Mouse (Mus musculus): ENCODE measurements at regions not wholly inside any gene's neighbourhood (a gene's known extent, or its start where the extent isn't known, plus 50 kb on each side); places are given as distances from the start of the nearest gene placed in this dataset.

DNA sequence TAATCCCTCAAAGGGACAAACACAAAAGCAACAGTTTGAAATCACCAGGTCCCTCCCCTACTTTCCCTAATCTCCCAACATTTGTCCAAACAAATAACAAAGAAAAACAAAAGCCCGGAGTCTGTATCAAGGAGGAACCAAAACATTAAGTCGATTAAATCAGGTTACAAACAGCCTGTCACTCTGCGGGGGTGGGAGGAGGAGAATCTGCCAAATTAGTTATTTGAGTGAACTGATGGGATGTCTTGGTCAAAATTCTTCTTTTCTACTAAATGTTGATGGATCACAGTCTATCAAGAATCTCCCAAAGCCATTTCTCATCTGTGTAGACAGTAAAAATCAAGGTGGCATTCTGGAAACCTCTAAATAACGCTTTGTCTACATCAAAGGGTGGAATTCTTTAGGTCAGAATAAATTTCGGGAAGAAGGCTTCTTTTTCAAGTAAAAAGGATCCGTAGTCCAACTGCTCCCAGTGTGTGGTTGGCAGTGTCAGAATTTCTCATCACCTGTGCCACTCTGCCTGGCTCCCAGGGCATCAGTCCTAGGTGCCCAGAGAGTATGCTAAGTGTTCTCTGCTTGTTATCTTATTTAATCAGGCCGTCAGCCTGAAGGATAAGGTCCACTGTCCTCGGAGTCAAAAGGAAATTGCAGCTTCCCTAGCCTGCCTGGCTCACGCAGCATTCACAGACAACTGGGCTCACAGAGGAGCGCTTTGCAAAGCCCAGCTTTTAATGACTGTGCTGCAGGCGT is 216.1 kb downstream of the Gm19935 start:
- H3K4me2 ChIP-seq (replicated peaks; ENCODE audit: low read depth, low read length) = no peak overlapping the region
- H3K27ac ChIP-seq (ENCODE audit: low read length) = no peak overlapping the region
- 21% methylated on average over 11 of the region's 11 CpGs for WGBS
- H3K27me3 ChIP-seq (ENCODE audit: control insufficient read depth, insufficient read depth, low read length) = no peaks in the 10 kb centered on the region
- no peak for ATAC-seq (ENCODE audit: insufficient number of reproducible peaks, insufficient read depth, low FRiP score, low read depth)
- no peak overlapping the region for H3K9ac ChIP-seq (replicated peaks; ENCODE audit: low read depth, low read length)
- no peak overlapping the region for H3K4me3 ChIP-seq (ENCODE audit: low read depth, low read length)
- no peaks in the 10 kb centered on the region for H3K36me3 ChIP-seq (ENCODE audit: control insufficient read depth, insufficient read depth, low read length)
- H3K4me1 ChIP-seq (ENCODE audit: control insufficient read depth, insufficient read depth, low read length) = no peaks in the 10 kb centered on the region
- H3K9me3 ChIP-seq (ENCODE audit: control insufficient read depth, low read depth, low read length) = no peaks in the 10 kb centered on the region

GRCm38 (mm10) chr8:90597376-90597775 is 219.8 kb downstream of the Gm19935 start:
- Histone ChIP-seq H3K36me3 (ENCODE audit: control insufficient read depth, insufficient read depth, low read length) (no peaks in the 10 kb centered on the region), H3K9me3 (ENCODE audit: control insufficient read depth, low read depth, low read length) (no peaks in the 10 kb centered on the region), H3K9ac (replicated peaks; ENCODE audit: low read depth, low read length) (no peak overlapping the region), H3K4me2 (replicated peaks; ENCODE audit: low read depth, low read length) (no peak overlapping the region), H3K27ac (ENCODE audit: low read length) (no peak overlapping the region), H3K27me3 (ENCODE audit: control insufficient read depth, insufficient read depth, low read length) (no peaks in the 10 kb centered on the region), H3K4me1 (ENCODE audit: control insufficient read depth, insufficient read depth, low read length) (no peaks in the 10 kb centered on the region), H3K4me3 (ENCODE audit: low read depth, low read length) (no peak overlapping the region)
- ATAC-seq (ENCODE audit: insufficient number of reproducible peaks, insufficient read depth, low FRiP score, low read depth) = no peak
- WGBS = 89% methylated on average over 6 of the region's 6 CpGs

DNA sequence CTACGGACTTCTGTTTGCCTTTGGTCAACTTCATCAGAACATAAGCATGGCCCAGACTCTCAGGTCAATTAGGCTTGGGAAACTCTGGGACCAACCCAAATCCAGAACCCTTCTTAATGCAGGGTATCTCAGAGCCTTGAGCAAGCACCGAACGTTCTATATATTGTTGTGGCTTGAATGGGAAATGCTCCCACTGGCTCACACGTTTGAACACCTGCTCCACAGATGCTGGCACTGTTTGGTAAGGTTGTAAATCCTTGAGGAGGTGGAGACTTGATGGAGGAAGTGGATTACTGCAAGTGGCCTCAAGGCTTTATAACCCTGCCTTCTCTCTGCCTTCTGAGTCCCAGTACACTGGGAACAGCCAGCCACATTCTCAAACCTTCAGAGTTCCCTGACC is 231.3 kb upstream of the Tox3 start:
- H3K9me3 ChIP-seq (ENCODE audit: control insufficient read depth, low read depth, low read length) = no peaks in the 10 kb centered on the region
- 84% methylated on average over 4 of the region's 4 CpGs for WGBS

DNA sequence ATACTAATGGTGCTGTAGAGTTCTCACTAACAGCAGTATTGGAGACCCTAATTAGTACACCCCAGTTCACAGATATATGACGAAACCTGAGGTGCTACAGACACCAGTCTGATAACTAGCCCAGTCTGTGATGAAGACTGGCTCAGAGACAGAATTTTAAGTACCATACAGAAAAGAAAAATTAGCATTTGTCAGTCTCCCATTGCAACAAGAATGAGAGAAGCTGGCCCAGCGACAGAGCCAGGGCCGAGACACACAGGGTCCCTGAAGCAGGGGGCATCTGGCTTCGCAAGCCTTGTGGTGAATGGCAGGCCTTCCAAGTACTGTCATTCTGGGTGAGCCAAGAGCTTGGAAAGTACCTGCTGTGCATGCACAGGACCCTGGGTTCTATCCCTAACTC is 228.8 kb upstream of the Tox3 start:
- H3K9me3 ChIP-seq (ENCODE audit: control insufficient read depth, low read depth, low read length) = no peaks in the 10 kb centered on the region
- no peak overlapping the region for H3K4me2 ChIP-seq (replicated peaks; ENCODE audit: low read depth, low read length)
- no peaks in the 10 kb centered on the region for H3K27me3 ChIP-seq (ENCODE audit: control insufficient read depth, insufficient read depth, low read length)
- no peak overlapping the region for H3K9ac ChIP-seq (replicated peaks; ENCODE audit: low read depth, low read length)
- no peaks in the 10 kb centered on the region for H3K4me1 ChIP-seq (ENCODE audit: control insufficient read depth, insufficient read depth, low read length)
- no peak for ATAC-seq (ENCODE audit: insufficient number of reproducible peaks, insufficient read depth, low FRiP score, low read depth)
- H3K4me3 ChIP-seq (ENCODE audit: low read depth, low read length) = no peak overlapping the region
- WGBS = 86% methylated on average over 4 of the region's 4 CpGs
- no peaks in the 10 kb centered on the region for H3K36me3 ChIP-seq (ENCODE audit: control insufficient read depth, insufficient read depth, low read length)
- H3K27ac ChIP-seq (ENCODE audit: low read length) = no peak overlapping the region

More for the DNA sequence above, 231.3 kb upstream of the Tox3 start:
- Histone ChIP-seq H3K4me1 (ENCODE audit: control insufficient read depth, insufficient read depth, low read length) (no peaks in the 10 kb centered on the region), H3K27me3 (ENCODE audit: control insufficient read depth, insufficient read depth, low read length) (no peaks in the 10 kb centered on the region), H3K9ac (replicated peaks; ENCODE audit: low read depth, low read length) (no peak overlapping the region), H3K4me2 (replicated peaks; ENCODE audit: low read depth, low read length) (no peak overlapping the region), H3K36me3 (ENCODE audit: control insufficient read depth, insufficient read depth, low read length) (no peaks in the 10 kb centered on the region), H3K27ac (ENCODE audit: low read length) (no peak overlapping the region), H3K4me3 (ENCODE audit: low read depth, low read length) (no peak overlapping the region)
- ATAC-seq (ENCODE audit: insufficient number of reproducible peaks, insufficient read depth, low FRiP score, low read depth) = no peak

DNA sequence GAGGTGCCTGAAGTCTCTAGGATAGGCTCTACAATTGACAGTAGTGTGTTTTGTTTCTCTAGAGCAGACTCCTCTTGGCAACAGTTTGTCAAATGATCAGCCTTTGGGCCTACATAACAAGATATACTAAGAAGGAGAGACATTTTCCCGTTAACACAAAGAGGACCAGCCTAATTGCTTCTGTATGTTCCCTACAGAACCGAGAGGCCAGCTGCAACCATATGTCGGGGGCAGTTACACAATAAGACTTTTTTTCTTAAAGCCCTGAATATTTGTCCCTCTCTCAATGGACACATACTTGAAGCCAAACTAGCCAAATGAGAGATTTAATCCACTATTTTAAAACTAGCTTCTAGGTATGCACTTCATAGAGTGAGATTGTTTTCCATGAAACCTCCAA is 226.5 kb upstream of the Tox3 start:
- ATAC-seq (ENCODE audit: insufficient number of reproducible peaks, insufficient read depth, low FRiP score, low read depth) = no peak
- WGBS = 67% methylated on average over 3 of the region's 3 CpGs
- H3K9me3 ChIP-seq (ENCODE audit: control insufficient read depth, low read depth, low read length) = no peaks in the 10 kb centered on the region

GRCm38 (mm10) chr8:90556079-90556427 is 207.9 kb upstream of the Tox3 start:
- 82% methylated on average over 7 of the region's 7 CpGs for WGBS

More for the DNA sequence above, 226.5 kb upstream of the Tox3 start:
- Histone ChIP-seq H3K27me3 (ENCODE audit: control insufficient read depth, insufficient read depth, low read length) (no peaks in the 10 kb centered on the region), H3K27ac (ENCODE audit: low read length) (no peak overlapping the region), H3K4me1 (ENCODE audit: control insufficient read depth, insufficient read depth, low read length) (no peaks in the 10 kb centered on the region), H3K4me2 (replicated peaks; ENCODE audit: low read depth, low read length) (no peak overlapping the region), H3K9ac (replicated peaks; ENCODE audit: low read depth, low read length) (no peak overlapping the region), H3K4me3 (ENCODE audit: low read depth, low read length) (no peak overlapping the region), H3K36me3 (ENCODE audit: control insufficient read depth, insufficient read depth, low read length) (no peaks in the 10 kb centered on the region)

GRCm38 (mm10) chr8:90555415-90556078 is 207.4 kb upstream of the Tox3 start:
- H3K9me3 ChIP-seq (ENCODE audit: control insufficient read depth, low read depth, low read length) = no peaks in the 10 kb centered on the region

More at GRCm38 (mm10) chr8:90556079-90556427, 207.9 kb upstream of the Tox3 start:
- Histone ChIP-seq H3K4me3 (ENCODE audit: low read depth, low read length) (no peak overlapping the region), H3K4me2 (replicated peaks; ENCODE audit: low read depth, low read length) (no peak overlapping the region), H3K27ac (ENCODE audit: low read length) (no peak overlapping the region), H3K4me1 (ENCODE audit: control insufficient read depth, insufficient read depth, low read length) (no peaks in the 10 kb centered on the region), H3K9ac (replicated peaks; ENCODE audit: low read depth, low read length) (no peak overlapping the region), H3K36me3 (ENCODE audit: control insufficient read depth, insufficient read depth, low read length) (no peaks in the 10 kb centered on the region), H3K27me3 (ENCODE audit: control insufficient read depth, insufficient read depth, low read length) (no peaks in the 10 kb centered on the region), H3K9me3 (ENCODE audit: control insufficient read depth, low read depth, low read length) (no peaks in the 10 kb centered on the region)
- ATAC-seq (ENCODE audit: insufficient number of reproducible peaks, insufficient read depth, low FRiP score, low read depth) = no peak

GRCm38 (mm10) chr8:90547276-90547675 is 199.1 kb upstream of the Tox3 start:
- Histone ChIP-seq H3K4me2 (replicated peaks; ENCODE audit: low read depth, low read length) (no peak overlapping the region), H3K27me3 (ENCODE audit: control insufficient read depth, insufficient read depth, low read length) (no peaks in the 10 kb centered on the region), H3K4me1 (ENCODE audit: control insufficient read depth, insufficient read depth, low read length) (no peaks in the 10 kb centered on the region), H3K9me3 (ENCODE audit: control insufficient read depth, low read depth, low read length) (no peaks in the 10 kb centered on the region), H3K4me3 (ENCODE audit: low read depth, low read length) (no peak overlapping the region), H3K9ac (replicated peaks; ENCODE audit: low read depth, low read length) (no peak overlapping the region), H3K36me3 (ENCODE audit: control insufficient read depth, insufficient read depth, low read length) (no peaks in the 10 kb centered on the region), H3K27ac (ENCODE audit: low read length) (no peak overlapping the region)
- no peak for ATAC-seq (ENCODE audit: insufficient number of reproducible peaks, insufficient read depth, low FRiP score, low read depth)
- 50% methylated on average over 3 of the region's 3 CpGs for WGBS

More at GRCm38 (mm10) chr8:90555415-90556078, 207.4 kb upstream of the Tox3 start:
- no peaks in the 10 kb centered on the region for H3K36me3 ChIP-seq (ENCODE audit: control insufficient read depth, insufficient read depth, low read length)
- H3K4me2 ChIP-seq (replicated peaks; ENCODE audit: low read depth, low read length) = no peak overlapping the region
- no peaks in the 10 kb centered on the region for H3K27me3 ChIP-seq (ENCODE audit: control insufficient read depth, insufficient read depth, low read length)
- H3K4me3 ChIP-seq (ENCODE audit: low read depth, low read length) = no peak overlapping the region
- no peak for ATAC-seq (ENCODE audit: insufficient number of reproducible peaks, insufficient read depth, low FRiP score, low read depth)
- 80% methylated on average over 14 of the region's 14 CpGs for WGBS
- no peaks in the 10 kb centered on the region for H3K4me1 ChIP-seq (ENCODE audit: control insufficient read depth, insufficient read depth, low read length)
- H3K27ac ChIP-seq (ENCODE audit: low read length) = no peak overlapping the region
- no peak overlapping the region for H3K9ac ChIP-seq (replicated peaks; ENCODE audit: low read depth, low read length)
